Mouse (Mus musculus): Measurements from ENCODE around the gene Zfp638.
"Not testable (repeated sequence)": the region's sequence is repeated elsewhere in the genome, so short reads cannot be mapped to it uniquely, and the experiment has no call there.

Zfp638 gene

DNA sequence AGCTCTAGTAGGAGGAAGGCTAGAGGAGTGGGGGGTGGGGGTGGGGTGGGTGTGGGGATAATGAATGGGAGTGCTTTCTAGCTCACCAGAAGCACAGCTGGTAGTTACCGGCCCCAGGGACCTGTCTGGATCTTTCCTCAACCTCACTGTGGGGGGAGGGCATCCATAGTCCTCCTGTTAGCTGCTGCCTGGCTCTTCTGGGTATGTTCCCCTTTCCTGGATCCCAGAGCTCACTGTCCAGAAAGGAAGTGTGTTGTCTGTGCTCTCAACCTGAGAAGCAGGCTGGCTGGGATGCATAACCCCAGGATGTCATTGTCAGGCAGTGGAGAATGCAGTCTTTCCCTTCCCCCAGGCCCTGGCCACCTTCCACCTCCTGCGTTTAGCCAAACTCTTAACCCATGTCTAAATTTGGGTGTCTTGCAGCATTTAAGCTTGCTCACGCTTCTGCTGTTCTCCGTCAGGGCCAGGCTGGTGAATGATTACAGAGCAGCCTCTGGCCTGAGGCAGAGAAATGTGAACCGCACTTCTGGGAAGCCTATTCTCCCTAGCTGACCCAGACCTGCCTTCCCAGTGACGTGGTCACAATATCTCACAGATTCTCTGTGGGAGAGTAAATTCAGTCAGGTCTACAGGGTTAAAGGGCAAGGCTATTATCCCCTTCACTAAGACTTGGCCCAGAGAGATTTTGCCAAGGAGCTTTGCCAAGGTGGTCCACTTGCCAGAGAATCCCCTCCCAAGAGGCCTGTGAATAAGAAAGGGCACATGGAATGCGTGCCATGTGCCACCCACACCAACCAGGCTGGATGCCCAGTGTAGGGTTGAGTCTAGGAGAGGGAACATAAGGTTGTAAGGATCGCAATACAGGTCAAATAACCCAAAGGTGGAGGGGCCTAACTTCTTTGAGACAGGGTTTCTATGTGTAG, 143.7 kb downstream of the Zfp638 start:
- no peak for DNase-seq (ENCODE audit: low spot score)

DNA sequence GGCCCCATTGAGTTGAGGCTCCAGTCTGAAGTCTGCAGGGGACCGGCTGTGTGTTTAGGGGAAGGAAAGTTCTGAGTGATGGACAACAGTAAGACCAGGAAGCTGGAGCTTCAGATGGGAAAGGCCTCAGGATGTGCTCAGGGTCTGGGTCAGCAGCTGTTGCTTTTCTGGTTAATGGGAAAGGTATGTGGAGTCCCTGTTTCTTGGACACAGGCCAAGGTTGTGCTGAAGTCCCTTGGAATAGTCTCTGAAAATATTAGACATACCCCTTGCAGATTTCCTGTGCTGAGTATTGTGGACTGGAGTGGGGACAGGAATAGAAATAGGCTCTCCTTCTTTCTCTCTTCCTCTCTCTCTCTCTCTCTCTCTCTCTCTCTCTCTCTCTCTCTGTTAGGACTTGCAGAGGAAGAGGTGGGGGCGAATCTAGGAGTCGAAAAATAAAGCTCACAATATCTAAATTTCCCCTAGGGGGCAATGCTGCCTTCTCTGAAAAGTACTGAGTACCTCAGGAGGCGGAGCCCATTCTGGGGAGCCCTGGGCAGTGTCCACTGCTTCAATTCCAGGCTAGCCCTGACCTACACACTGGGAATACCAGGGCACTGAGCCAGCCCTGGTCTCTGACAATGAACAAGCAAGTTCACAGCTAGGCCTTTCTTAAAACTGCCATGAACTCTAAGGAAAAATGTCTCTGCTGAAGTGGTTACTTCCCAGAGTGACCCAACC, 148.2 kb downstream of the Zfp638 start:
- DNase-seq (ENCODE audit: low spot score): not testable (repeated sequence)

DNA sequence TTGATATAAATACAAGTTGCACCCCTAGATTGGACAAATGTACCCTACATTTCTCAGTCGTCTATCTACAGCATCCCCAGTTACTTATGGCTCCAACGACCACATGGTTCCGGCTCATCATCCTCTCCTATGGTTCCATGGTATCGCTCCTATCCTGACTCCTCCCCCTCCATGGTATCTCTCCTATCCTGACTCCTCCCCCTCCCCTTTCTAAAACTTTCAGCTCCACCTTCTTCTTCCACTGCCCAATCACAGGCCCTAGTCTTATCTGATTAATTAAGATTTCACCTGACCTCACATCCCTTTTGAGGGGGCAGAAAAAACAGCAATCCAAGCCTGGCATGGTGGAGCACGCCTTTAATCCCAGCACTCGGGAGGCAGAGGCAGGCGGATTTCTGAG, 149.9 kb downstream of the Zfp638 start:
- no peak for DNase-seq (ENCODE audit: low spot score)

DNA sequence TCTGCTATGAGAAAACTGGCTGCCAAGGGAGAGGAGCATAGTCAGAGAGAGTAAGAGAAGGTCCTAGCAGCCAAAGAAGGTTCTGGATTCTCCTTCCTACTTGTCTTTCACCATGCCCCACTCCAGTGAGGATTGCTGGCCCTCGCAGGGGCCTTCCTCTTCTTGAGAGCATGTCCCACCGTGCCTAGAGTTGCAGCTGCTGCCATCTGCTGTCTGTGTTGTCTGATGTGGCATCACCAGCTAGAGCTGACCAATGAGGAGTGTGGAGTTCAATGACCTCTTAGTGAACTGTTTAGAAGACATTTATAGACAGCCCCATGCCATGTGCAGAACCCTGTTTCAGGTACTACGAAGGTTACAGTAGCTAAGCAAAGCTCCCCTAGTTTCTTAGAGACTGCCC, 150.5 kb downstream of the Zfp638 start:
- DNase-seq (ENCODE audit: low spot score): no peak

DNA sequence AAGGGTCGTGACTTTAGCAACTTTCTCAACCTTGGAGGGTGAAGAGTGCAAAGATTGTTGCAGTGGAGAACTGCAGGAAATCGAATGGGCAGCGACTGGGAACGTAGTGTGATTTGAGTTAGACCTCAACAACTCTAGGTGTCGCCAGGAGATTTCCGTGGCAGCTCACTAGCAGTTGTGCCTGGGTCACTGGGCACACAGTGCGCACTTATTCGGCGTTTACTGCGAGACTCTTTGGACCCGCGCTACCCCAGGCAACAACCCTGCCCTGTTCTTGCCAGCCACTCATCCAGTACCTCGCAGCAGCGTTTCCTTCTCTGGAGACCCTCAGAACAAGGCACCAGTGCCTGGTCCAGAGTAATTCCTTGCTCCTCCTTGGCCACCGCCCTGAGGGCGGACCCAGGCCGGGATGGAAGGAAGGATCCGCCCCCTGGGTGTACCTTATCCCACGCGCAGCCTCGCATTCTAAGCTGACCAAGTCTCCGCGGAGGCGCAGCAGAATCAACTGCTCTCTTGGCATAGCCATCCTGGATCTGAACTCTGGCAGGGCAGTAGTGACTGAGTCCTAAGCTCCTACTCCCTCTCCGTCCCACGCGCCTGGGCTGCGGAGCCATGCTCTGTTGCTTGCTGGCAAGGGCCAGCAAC, 152.1 kb downstream of the Zfp638 start:
- no peak for DNase-seq (ENCODE audit: low spot score)

DNA sequence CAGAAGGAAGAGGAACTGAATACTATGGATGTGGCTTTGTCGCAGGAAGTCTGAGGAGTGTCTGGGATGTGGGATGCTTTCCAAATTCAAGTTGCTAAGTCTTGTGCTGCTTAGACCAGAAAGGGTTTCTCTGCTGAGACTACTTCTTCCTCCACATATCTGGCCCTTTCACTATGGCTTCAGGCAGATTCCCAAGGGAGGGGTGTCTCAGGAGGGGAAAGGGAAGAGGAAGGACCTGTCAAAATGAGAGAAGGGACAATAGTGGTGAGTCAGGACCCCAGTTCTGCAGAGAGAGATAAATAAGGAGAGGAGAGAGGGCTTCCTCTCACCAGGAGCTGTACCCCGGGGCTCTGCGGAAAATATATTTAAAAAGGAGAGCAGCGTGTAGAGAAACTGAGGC, 153.1 kb downstream of the Zfp638 start:
- DNase-seq (ENCODE audit: low spot score): no peak

DNA sequence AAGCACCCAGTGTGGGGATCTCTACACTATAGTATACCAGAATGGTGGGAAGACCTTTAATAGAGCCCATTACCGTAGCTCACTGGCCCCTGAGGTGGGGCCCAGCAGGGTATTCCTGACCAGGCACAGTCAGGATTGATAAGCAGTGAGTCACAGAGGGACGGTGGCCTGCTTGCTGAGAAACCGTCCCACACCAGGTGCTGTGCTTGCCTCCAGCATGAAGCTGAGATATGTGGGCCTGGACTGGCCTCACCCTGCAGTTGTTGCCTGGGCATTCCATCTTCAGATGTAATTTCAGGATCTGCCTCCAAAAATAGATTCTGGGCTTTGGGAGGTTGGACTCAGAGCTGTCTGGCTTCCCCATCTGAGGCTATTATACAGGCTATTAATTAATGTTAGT, 155.1 kb downstream of the Zfp638 start:
- DNase-seq (ENCODE audit: low spot score): no peak

DNA sequence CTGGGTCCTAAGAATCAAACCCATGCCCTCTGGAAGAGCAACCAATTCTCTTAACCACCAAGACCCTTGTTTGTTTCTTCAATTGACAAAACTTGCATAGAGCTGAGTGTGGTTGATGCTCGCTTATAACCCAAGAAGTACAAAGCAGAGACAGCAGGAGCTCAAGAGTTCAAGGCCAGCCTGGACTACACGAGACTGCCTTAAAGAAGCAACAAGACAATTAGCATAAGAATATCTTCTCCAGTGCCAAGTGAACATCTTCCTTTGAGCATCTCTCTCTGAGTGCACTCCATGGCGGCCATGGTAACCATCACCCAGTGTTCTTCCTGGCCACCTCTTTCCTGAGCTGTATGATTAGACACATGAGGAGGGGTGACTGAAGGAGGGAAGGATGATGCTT, 158.7 kb downstream of the Zfp638 start:
- DNase-seq (ENCODE audit: low spot score): no peak

DNA sequence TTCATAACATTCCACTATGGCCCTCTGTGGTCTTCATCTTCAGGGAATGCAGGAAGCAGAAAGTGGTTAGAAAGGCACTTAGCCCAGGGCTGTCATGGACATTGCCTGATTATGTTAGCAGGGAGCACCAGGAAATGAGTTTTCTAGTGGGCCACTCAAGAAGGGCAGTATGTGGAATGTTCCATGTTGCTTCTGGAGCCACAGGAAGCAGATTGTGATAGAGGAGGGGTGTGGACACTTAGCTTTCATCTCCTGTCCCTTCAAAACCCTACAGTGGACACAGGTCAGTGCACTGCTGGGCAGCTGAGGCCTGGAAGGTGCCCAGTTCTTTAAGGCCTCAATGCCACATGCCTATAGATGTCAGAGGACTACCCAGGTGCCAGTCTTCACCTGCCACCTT, 161.9 kb downstream of the Zfp638 start:
- DNase-seq (ENCODE audit: low spot score): no peak

DNA sequence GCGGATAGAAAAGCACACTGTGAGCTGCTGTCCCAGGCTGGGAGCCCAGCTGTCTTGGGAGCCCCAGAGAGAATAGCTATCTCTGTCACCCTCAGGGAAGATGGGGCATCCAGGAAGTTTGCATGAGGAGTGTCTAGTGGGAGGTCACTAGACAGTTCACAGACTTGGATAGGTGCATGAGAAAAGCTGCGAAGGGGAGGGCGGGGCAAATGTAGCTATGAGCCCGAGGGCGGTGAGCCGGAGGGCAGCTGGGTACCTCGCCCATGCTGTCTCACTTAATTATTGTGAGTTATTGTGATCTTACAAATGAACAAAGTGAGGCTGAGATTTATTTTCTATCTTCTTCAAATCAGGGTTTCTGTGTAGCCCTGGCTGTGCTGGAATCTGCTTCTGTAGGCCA, 162.9 kb downstream of the Zfp638 start:
- no peak for DNase-seq (ENCODE audit: low spot score)

DNA sequence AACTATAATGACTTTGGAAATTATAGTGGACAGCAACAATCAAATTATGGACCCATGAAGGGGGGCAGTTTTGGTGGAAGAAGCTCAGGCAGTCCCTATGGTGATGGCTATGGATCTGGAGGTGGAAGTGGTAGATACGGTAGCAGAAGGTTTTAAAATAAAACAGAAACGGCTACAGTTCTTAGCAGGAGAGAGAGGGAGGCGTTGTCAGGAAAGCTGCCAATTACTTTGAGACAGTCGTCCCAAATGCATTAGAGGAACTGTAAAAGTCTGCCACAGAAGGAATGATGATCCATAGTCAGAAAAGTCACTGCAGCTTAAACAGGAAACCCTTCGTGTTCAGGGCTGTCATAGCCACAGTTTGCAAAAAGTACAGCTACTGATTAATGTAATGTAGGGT, 165.6 kb downstream of the Zfp638 start:
- DNase-seq (ENCODE audit: low spot score): not testable (repeated sequence)

Data from left cerebral cortex, adult 11 months (tissue).